Mouse (Mus musculus) limb, embryonic 14.5 days (tissue): ENCODE measurements around the gene Ube2b. TPM values are rescaled to one million over a fixed set of nuclear protein-coding genes. Genes with fewer than 3 reads are reported as not detected.

Experiments used
- ATAC-seq: fragments of 200-750 bp; cut with Nextera tagmentation; 2 replicates; pipeline ENCODE4 v1.8.0; 2017; ENCODE audit warnings: low read depth, moderate number of reproducible peaks, moderate TSS enrichment; ENCODE audit not compliant: low FRiP score
- DNase-seq: peaks from one replicate; pipeline ENCODE4 v3.0.0-alpha.2; 2015; ENCODE audit warnings: low spot score
- H3K27ac ChIP-seq: fragments of 300-500 bp; sonication (generic); replicated peaks from 2 replicates; pipeline ENCODE4 v1.5.1; 2014; ENCODE audit warnings: low read depth, mild to moderate bottlenecking, low read length, moderate library complexity, mixed read lengths
- H3K27me3 ChIP-seq: fragments of 300-500 bp; sonication (generic); 2 replicates; pipeline ENCODE4 v1.6.1; 2014; ENCODE audit warnings: low read length, mixed read lengths; ENCODE audit not compliant: control insufficient read depth, insufficient read depth
- H3K36me3 ChIP-seq: fragments of 300-500 bp; sonication (generic); 2 replicates; pipeline ENCODE4 v1.6.1; 2014; ENCODE audit warnings: mild to moderate bottlenecking, low read length, moderate library complexity, mixed read lengths; ENCODE audit not compliant: control insufficient read depth, insufficient read depth
- H3K4me1 ChIP-seq: fragments of 300-500 bp; sonication (generic); 2 replicates; pipeline ENCODE4 v1.6.1; 2014; ENCODE audit warnings: antibody characterized with exemption, low read length, mixed read lengths; ENCODE audit not compliant: control insufficient read depth, insufficient read depth
- H3K4me2 ChIP-seq: fragments of 300-500 bp; sonication (generic); replicated peaks from 2 replicates; pipeline ENCODE4 v1.6.1; 2014; ENCODE audit warnings: low read depth, mild to moderate bottlenecking, low read length, moderate library complexity; ENCODE audit not compliant: severe bottlenecking
- H3K4me3 ChIP-seq: fragments of 300-500 bp; sonication (generic); replicated peaks from 2 replicates; pipeline ENCODE4 v1.5.1; 2014; ENCODE audit warnings: low read length
- H3K9ac ChIP-seq: fragments of 300-500 bp; sonication (generic); 2 replicates; pipeline ENCODE4 v1.6.1; 2014; ENCODE audit warnings: mild to moderate bottlenecking, low read depth, low read length, moderate library complexity; ENCODE audit not compliant: severe bottlenecking
- H3K9me3 ChIP-seq: fragments of 300-500 bp; sonication (generic); 2 replicates; pipeline ENCODE4 v1.6.1; 2016; ENCODE audit warnings: low read length; ENCODE audit not compliant: control insufficient read depth
- POLR2A ChIP-seq: fragments of 200-500 bp; IDR thresholded peaks from 2 replicates; pipeline ENCODE4 v1.8.0; 2012; ENCODE audit warnings: inconsistent platforms, mild to moderate bottlenecking, moderate library complexity, borderline replicate concordance; ENCODE audit not compliant: insufficient read depth, insufficient read length; ENCODE audit errors: extremely low read depth
- WGBS: fragments of 180-500 bp; shearing (Covaris S2); extraction: QIAGEN DNeasy Blood & Tissue Kit; methylation state at CpG from one replicate; pipeline ENCODE4 v1.1.7; 2014; 5-methylcytosine and 5-hydroxymethylcytosine counted together
- polyA plus RNA-seq, 2 experiments: library from polyadenylated mRNA; depleted of rRNA in 1 of 2; stranded (reverse) in 1 of 2; unstranded in 1 of 2; fragments of >200 nt; fragmentation: Nextera tagmentation in 1 of 2; extraction: Ambion mirVana in 1 of 2; gene quantifications; 2 replicates each; pipeline versions ENCODE4 v1.2.1 to v1.2.3; 2012 to 2014

The Ube2b gene
- polyA plus RNA-seq, 2 experiments, result 151 to 211 TPM

DNA sequence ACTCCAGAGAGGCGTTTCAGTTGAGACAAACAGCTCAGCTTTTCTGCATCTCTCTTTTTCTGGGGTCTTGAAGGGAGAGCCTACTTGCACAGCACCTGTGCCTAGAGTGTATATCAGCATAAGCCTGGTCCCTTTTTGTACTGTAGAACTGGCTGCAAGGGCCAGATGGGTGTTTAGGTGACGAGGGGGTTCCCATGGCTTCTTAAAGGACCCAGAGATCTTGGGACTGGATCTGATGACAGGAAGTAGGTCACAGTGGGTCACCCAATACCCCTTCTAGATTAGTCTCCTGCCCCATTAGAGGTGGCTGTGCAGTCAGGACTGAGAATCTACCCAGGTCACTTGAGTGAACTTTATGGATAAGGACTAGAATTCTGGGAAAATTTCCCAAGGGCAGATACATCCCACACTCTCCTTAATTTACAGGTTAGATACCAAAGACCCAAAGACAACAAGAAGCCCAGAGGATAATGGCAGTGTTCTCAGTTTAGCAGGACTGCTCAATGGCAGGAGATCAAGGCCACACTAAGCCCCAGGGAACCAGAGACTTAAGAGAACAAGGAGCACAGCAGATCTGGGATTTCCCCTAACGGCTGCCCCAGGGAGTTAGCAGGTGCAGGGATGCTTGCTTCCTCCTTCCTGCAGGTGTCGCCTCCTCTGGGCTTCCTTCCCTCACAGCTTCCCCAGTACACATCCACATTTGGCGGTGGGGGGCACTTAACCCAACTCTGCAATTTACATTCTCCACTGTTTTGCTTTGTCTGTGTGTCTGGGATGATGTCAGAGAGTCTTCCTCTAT is 64.7 kb downstream of the Ube2b start:
- no peaks in the 10 kb centered on the region for H3K4me1 ChIP-seq
- H3K4me3 ChIP-seq, result no peak overlapping the region
- H3K4me2 ChIP-seq, result no peak overlapping the region
- no peaks in the 10 kb centered on the region for H3K27me3 ChIP-seq
- no peaks in the 10 kb centered on the region for H3K9me3 ChIP-seq
- DNase-seq, result no peak
- H3K36me3 ChIP-seq, result no peaks in the 10 kb centered on the region
- WGBS, result 48% methylated on average over 5 of the region's 5 CpGs
- no peak overlapping the region for H3K9ac ChIP-seq
- ATAC-seq, result no peak
- TF ChIP-seq POLR2A, result no peak
- no peak overlapping the region for H3K27ac ChIP-seq

Other genes starting within 250 kb of the Ube2b start
- 15.2 and 19.4 TPM in 2 replicates for gene Sec24a, start 237.1 kb downstream of the Ube2b start, polyA plus RNA-seq (2012; rRNA removed)
- gene Sec24a, start 237.1 kb downstream of the Ube2b start, polyA plus RNA-seq (2014; fragmentation: Nextera tagmentation; extraction: Ambion mirVana), result 18.0 and 18.5 TPM in 2 replicates
- 54.7 and 55.1 TPM in 2 replicates for gene Sar1b, start 237.1 kb downstream of the Ube2b start, polyA plus RNA-seq (2012; rRNA removed)
- 98.2 and 117 TPM in 2 replicates for gene Sar1b, start 237.1 kb downstream of the Ube2b start, polyA plus RNA-seq (2014; fragmentation: Nextera tagmentation; extraction: Ambion mirVana)
- 5.2 and 5.7 TPM in 2 replicates for gene Jade2, start 143.1 kb downstream of the Ube2b start, polyA plus RNA-seq (2012; rRNA removed)
- 1.7 and 1.8 TPM in 2 replicates for gene Jade2, start 143.1 kb downstream of the Ube2b start, polyA plus RNA-seq (2014; fragmentation: Nextera tagmentation; extraction: Ambion mirVana)
- gene Cdkn2aipnl, start 33.1 kb downstream of the Ube2b start, polyA plus RNA-seq (2012; rRNA removed), result 42.5 and 44.6 TPM in 2 replicates
- gene Cdkn2aipnl, start 33.1 kb downstream of the Ube2b start, polyA plus RNA-seq (2014; fragmentation: Nextera tagmentation; extraction: Ambion mirVana), result 93.3 and 103 TPM in 2 replicates
- 6.9 and 9.5 TPM in 2 replicates for gene Cdkl3, start 3.5 kb upstream of the Ube2b start, polyA plus RNA-seq (2012; rRNA removed)
- gene Cdkl3, start 3.5 kb upstream of the Ube2b start, polyA plus RNA-seq (2014; fragmentation: Nextera tagmentation; extraction: Ambion mirVana), result 11.9 and 12.3 TPM in 2 replicates
- gene Ppp2ca, start 97.9 kb upstream of the Ube2b start, polyA plus RNA-seq (2012; rRNA removed), result 63.9 and 65.6 TPM in 2 replicates
- gene Ppp2ca, start 97.9 kb upstream of the Ube2b start, polyA plus RNA-seq (2014; fragmentation: Nextera tagmentation; extraction: Ambion mirVana), result 88.4 and 93.6 TPM in 2 replicates
- not detected in 2 replicates for gene Olfr1373, start 144.8 kb upstream of the Ube2b start, polyA plus RNA-seq (2012; rRNA removed)
- not detected in 2 replicates for gene Olfr1373, start 144.8 kb upstream of the Ube2b start, polyA plus RNA-seq (2014; fragmentation: Nextera tagmentation; extraction: Ambion mirVana)
- gene Olfr1371, start 213.2 kb upstream of the Ube2b start, polyA plus RNA-seq (2012; rRNA removed), result not detected in 2 replicates
- not detected in 2 replicates for gene Olfr1371, start 213.2 kb upstream of the Ube2b start, polyA plus RNA-seq (2014; fragmentation: Nextera tagmentation; extraction: Ambion mirVana)
- gene Skp1a, start 231.2 kb upstream of the Ube2b start, polyA plus RNA-seq (2012; rRNA removed), result 134 and 172 TPM in 2 replicates
- gene Skp1a, start 231.2 kb upstream of the Ube2b start, polyA plus RNA-seq (2014; fragmentation: Nextera tagmentation; extraction: Ambion mirVana), result 746 and 751 TPM in 2 replicates